Mouse (Mus musculus): Measurements from ENCODE around the gene Olfr1362. TPM values are rescaled to one million over a fixed set of nuclear protein-coding genes. Genes with fewer than 3 reads are reported as not detected.

The Olfr1362 gene
- not detected in 2 replicates for polyA plus RNA-seq (2015; fragmentation: Nextera tagmentation; extraction: Ambion mirVana)

DNA sequence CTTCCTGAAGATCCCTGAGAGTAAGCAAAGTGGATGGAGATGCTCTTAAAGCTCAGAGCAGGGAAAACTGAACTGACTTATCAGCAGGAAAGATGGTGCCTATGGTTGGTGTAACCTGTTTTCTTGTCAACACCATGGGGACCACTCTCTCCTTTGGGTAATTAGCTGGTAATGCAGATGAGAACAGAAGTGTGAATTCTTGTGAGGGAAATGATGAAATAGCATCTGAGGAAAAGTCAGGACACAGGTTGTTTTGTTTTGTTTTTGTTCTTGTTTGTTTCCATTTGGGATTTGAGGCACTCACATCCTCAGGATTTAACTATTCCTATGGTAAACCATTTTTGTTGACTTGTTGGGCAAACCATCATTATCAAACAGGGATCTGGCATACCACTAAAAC is at the start of gene Olfr1362:
Gene Olfr1362 (minus strand): TSS at position 101 of the 400 bp plus-strand sequence.
- H3K4me3 ChIP-seq, result no peak within 1 kb of the TSS
- H3K9ac ChIP-seq, result no peak within 1 kb of the TSS
- no peak within 1 kb of the TSS for H3K4me2 ChIP-seq
- no peaks in the 10 kb centered on the region for H3K9me3 ChIP-seq
- no peaks in the 10 kb centered on the region for H3K27me3 ChIP-seq (replicated peaks)
- H3K27ac ChIP-seq, result no peak within 1 kb of the TSS
- no peak for ATAC-seq (replicated peaks)
- H3K36me3 ChIP-seq (replicated peaks), result no peaks in the 10 kb centered on the region
- no peaks in the 10 kb centered on the region for H3K4me1 ChIP-seq

DNA sequence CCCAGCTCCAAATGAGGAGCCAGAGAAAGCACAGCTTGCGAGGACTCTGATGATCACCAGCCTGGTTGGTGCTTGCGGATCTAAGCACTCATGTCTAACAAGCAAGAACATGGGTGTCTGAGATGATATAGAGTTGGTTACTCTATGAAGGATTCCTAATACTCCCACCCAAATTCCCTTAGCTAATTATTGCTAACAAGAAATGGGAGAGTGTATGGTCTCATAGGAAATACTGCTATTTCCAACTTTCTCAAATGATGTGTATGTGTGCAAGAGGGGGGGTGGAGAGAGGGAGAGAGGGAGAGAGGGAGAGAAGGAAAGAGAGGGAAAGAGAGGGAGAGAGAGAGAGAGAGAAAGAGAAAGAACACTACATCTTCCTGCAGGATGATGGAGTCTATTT is 49.5 kb upstream of the Olfr1362 start, which contains the start of gene Olfr1361:
Gene Olfr1361 (minus strand): TSS at position 101 of the 400 bp plus-strand sequence.
- Histone ChIP-seq H3K4me1 (no peaks in the 10 kb centered on the region), H3K9me3 (no peaks in the 10 kb centered on the region), H3K9ac (no peak within 1 kb of the TSS), H3K36me3 (replicated peaks) (no peaks in the 10 kb centered on the region), H3K4me2 (no peak within 1 kb of the TSS), H3K27ac (no peak within 1 kb of the TSS), H3K27me3 (replicated peaks) (no peaks in the 10 kb centered on the region), H3K4me3 (no peak within 1 kb of the TSS)
- ATAC-seq (replicated peaks), result no peak
- 73% methylated on average over 2 of the region's 2 CpGs for WGBS

DNA sequence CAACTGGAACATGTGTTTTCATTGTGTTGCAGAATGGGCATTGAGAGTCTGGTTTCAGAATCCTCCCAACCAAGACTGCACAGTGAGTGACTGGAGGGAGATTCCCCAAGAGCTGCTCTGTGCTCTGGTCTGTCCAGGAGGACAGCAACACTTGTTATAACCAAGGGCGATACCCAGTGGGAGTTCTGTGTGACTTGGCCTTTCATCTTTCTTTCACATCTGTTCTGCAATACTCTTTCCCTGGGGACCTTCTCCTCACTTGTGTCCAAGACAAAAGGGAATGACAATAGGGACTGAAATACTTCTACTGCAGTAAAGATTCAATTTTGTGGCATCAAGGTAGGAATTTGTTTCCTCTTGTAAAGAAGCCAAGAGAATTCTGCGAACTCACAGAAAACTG is 28.6 kb upstream of the Olfr1362 start, which contains the start of gene Olfr11:
Gene Olfr11 (minus strand): TSS at position 101 of the 400 bp plus-strand sequence.
- WGBS, result 82% methylated on average over 2 of the region's 2 CpGs
- Histone ChIP-seq H3K4me2 (no peak within 1 kb of the TSS), H3K36me3 (replicated peaks) (no peaks in the 10 kb centered on the region), H3K27me3 (replicated peaks) (no peaks in the 10 kb centered on the region), H3K9me3 (no peaks in the 10 kb centered on the region), H3K9ac (no peak within 1 kb of the TSS), H3K4me1 (no peaks in the 10 kb centered on the region), H3K4me3 (no peak within 1 kb of the TSS), H3K27ac (no peak within 1 kb of the TSS)
- no peak for ATAC-seq (replicated peaks)

DNA sequence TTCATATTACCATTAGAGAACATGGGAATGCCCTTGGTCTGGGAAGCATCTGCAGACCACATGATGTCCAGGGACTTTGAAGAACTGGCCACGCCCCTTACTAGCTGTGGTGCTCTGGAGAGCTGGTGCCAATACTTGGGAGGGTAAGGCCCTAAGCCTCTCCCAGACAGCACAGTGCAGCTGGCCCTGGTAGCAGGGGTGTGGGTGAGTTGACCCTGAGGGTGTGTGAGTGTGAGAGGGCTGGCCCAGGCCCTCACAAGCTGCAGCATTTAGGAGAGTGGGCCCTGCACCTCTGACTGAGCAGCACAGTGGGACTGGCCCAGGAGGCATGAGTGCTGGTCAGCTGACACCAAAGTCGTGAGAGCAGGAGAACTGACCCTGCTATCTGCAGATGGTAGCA is 22.2 kb downstream of the Olfr1362 start:
- WGBS, result 64% methylated on average over 2 of the region's 2 CpGs
- ATAC-seq (replicated peaks), result no peak

DNA sequence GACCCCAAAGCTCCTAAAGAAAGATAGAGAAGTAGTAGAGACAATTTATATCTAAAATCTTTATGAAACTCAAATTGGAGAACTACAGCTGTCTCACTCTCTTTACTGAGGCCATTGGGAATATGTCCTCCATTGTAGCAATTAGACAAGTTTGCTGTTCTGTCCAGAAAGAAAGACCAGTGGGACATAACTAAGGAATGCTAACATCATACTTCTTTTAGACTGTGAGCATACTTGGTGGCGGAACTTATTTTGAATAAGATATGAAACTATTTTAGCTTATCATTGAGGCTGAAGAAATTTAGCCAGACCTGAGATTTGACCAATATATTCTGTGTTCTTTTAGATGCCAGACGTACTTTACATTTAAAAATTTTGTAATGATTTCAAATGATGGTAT is 32.2 kb downstream of the Olfr1362 start, which contains the start of gene Olfr1364:
Gene Olfr1364 (minus strand): TSS at position 101 of the 400 bp plus-strand sequence.
- no peaks in the 10 kb centered on the region for H3K4me1 ChIP-seq
- no peaks in the 10 kb centered on the region for H3K27me3 ChIP-seq (replicated peaks)
- H3K9me3 ChIP-seq, result no peaks in the 10 kb centered on the region
- H3K27ac ChIP-seq, result no peak within 1 kb of the TSS
- no peak for ATAC-seq (replicated peaks)
- no peak within 1 kb of the TSS for H3K4me3 ChIP-seq
- 91% methylated on average over 2 of the region's 2 CpGs for WGBS
- H3K36me3 ChIP-seq (replicated peaks), result no peaks in the 10 kb centered on the region
- no peak within 1 kb of the TSS for H3K4me2 ChIP-seq
- H3K9ac ChIP-seq, result no peak within 1 kb of the TSS

More for the DNA sequence above, 22.2 kb downstream of the Olfr1362 start:
- Histone ChIP-seq H3K27me3 (replicated peaks) (no peaks in the 10 kb centered on the region), H3K4me3 (no peak overlapping the region), H3K4me1 (no peaks in the 10 kb centered on the region), H3K9me3 (no peaks in the 10 kb centered on the region), H3K27ac (no peak overlapping the region), H3K4me2 (no peak overlapping the region), H3K36me3 (replicated peaks) (no peaks in the 10 kb centered on the region), H3K9ac (no peak overlapping the region)

Other genes starting within 250 kb of the Olfr1362 start
- 71.4 and 75.9 TPM in 2 replicates for gene Zkscan3, start 211.3 kb downstream of the Olfr1362 start, polyA plus RNA-seq (2015; fragmentation: Nextera tagmentation; extraction: Ambion mirVana)
- gene Pgbd1, start 173.0 kb downstream of the Olfr1362 start, polyA plus RNA-seq (2015; fragmentation: Nextera tagmentation; extraction: Ambion mirVana), result 4.0 and 5.1 TPM in 2 replicates
- 21.9 and 26.3 TPM in 2 replicates for gene Zscan26, start 160.3 kb downstream of the Olfr1362 start, polyA plus RNA-seq (2015; fragmentation: Nextera tagmentation; extraction: Ambion mirVana)
- gene Nkapl, start 145.5 kb downstream of the Olfr1362 start, polyA plus RNA-seq (2015; fragmentation: Nextera tagmentation; extraction: Ambion mirVana), result 2.9 and 4.9 TPM in 2 replicates
- 11.5 and 12.6 TPM in 2 replicates for gene Zkscan4, start 135.1 kb downstream of the Olfr1362 start, polyA plus RNA-seq (2015; fragmentation: Nextera tagmentation; extraction: Ambion mirVana)
- gene Gm10065, start 134.6 kb downstream of the Olfr1362 start, polyA plus RNA-seq (2015; fragmentation: Nextera tagmentation; extraction: Ambion mirVana), result not detected in 2 replicates
- 0.32 and 0.40 TPM in 2 replicates for gene AK157302, start 118.8 kb downstream of the Olfr1362 start, polyA plus RNA-seq (2015; fragmentation: Nextera tagmentation; extraction: Ambion mirVana)
- gene Gm11273, start 112.6 kb downstream of the Olfr1362 start, polyA plus RNA-seq (2015; fragmentation: Nextera tagmentation; extraction: Ambion mirVana), result 8.5 and 9.5 TPM in 2 replicates
- 5.0 and 5.3 TPM in 2 replicates for gene Zkscan8, start 82.9 kb downstream of the Olfr1362 start, polyA plus RNA-seq (2015; fragmentation: Nextera tagmentation; extraction: Ambion mirVana)
- gene Olfr1366, start 71.2 kb downstream of the Olfr1362 start, polyA plus RNA-seq (2015; fragmentation: Nextera tagmentation; extraction: Ambion mirVana), result 0.09 and 0.22 TPM in 2 replicates
- gene Olfr1535, start 54.1 kb downstream of the Olfr1362 start, polyA plus RNA-seq (2015; fragmentation: Nextera tagmentation; extraction: Ambion mirVana), result 0.05 TPM in 1 of 2 replicates, not detected in the other
- gene Olfr1364, start 32.3 kb downstream of the Olfr1362 start, polyA plus RNA-seq (2015; fragmentation: Nextera tagmentation; extraction: Ambion mirVana), result not detected in 2 replicates
- 0.06 and 0.08 TPM in 2 replicates for gene Olfr11, start 28.5 kb upstream of the Olfr1362 start, polyA plus RNA-seq (2015; fragmentation: Nextera tagmentation; extraction: Ambion mirVana)
- gene Olfr1361, start 49.4 kb upstream of the Olfr1362 start, polyA plus RNA-seq (2015; fragmentation: Nextera tagmentation; extraction: Ambion mirVana), result not detected in 2 replicates
- gene Olfr1360, start 63.4 kb upstream of the Olfr1362 start, polyA plus RNA-seq (2015; fragmentation: Nextera tagmentation; extraction: Ambion mirVana), result not detected in 2 replicates
- not detected in 2 replicates for gene Olfr1359, start 84.1 kb upstream of the Olfr1362 start, polyA plus RNA-seq (2015; fragmentation: Nextera tagmentation; extraction: Ambion mirVana)
- 0.59 TPM in 1 of 2 replicates, not detected in the other for gene Hist1h2bl, start 102.1 kb upstream of the Olfr1362 start, polyA plus RNA-seq (2015; fragmentation: Nextera tagmentation; extraction: Ambion mirVana)
- gene Hist1h2ai, start 102.4 kb upstream of the Olfr1362 start, polyA plus RNA-seq (2015; fragmentation: Nextera tagmentation; extraction: Ambion mirVana), result 3.9 and 10.3 TPM in 2 replicates
- gene Hist1h3h, start 103.6 kb upstream of the Olfr1362 start, polyA plus RNA-seq (2015; fragmentation: Nextera tagmentation; extraction: Ambion mirVana), result 1.1 TPM in 1 of 2 replicates, not detected in the other
- 0.39 and 1.7 TPM in 2 replicates for gene Hist1h2bm, start 108.0 kb upstream of the Olfr1362 start, polyA plus RNA-seq (2015; fragmentation: Nextera tagmentation; extraction: Ambion mirVana)
- 0.93 TPM in 1 of 2 replicates, not detected in the other for gene Hist1h4j, start 121.0 kb upstream of the Olfr1362 start, polyA plus RNA-seq (2015; fragmentation: Nextera tagmentation; extraction: Ambion mirVana)
- gene Hist1h4k, start 136.5 kb upstream of the Olfr1362 start, polyA plus RNA-seq (2015; fragmentation: Nextera tagmentation; extraction: Ambion mirVana), result 1.8 and 4.2 TPM in 2 replicates
- gene Hist1h2ak, start 139.8 kb upstream of the Olfr1362 start, polyA plus RNA-seq (2015; fragmentation: Nextera tagmentation; extraction: Ambion mirVana), result 5.5 and 6.9 TPM in 2 replicates
- 0.89 TPM in 1 of 2 replicates, not detected in the other for gene Hist1h2bn, start 140.1 kb upstream of the Olfr1362 start, polyA plus RNA-seq (2015; fragmentation: Nextera tagmentation; extraction: Ambion mirVana)
- gene Hist1h1b, start 166.6 kb upstream of the Olfr1362 start, polyA plus RNA-seq (2015; fragmentation: Nextera tagmentation; extraction: Ambion mirVana), result 3.4 and 3.7 TPM in 2 replicates
- gene Hist1h3i, start 169.3 kb upstream of the Olfr1362 start, polyA plus RNA-seq (2015; fragmentation: Nextera tagmentation; extraction: Ambion mirVana), result 26.1 and 35.4 TPM in 2 replicates
- 3.8 TPM in 1 of 2 replicates, not detected in the other for gene Hist1h2an, start 173.2 kb upstream of the Olfr1362 start, polyA plus RNA-seq (2015; fragmentation: Nextera tagmentation; extraction: Ambion mirVana)
- gene Hist1h2bp, start 173.4 kb upstream of the Olfr1362 start, polyA plus RNA-seq (2015; fragmentation: Nextera tagmentation; extraction: Ambion mirVana), result 0.31 and 0.87 TPM in 2 replicates
- gene Hist1h2bq, start 196.2 kb upstream of the Olfr1362 start, polyA plus RNA-seq (2015; fragmentation: Nextera tagmentation; extraction: Ambion mirVana), result 3.6 and 4.1 TPM in 2 replicates
- not detected in 2 replicates for gene Hist1h2ao, start 196.4 kb upstream of the Olfr1362 start, polyA plus RNA-seq (2015; fragmentation: Nextera tagmentation; extraction: Ambion mirVana)
- 1.4 TPM in 1 of 2 replicates, not detected in the other for gene Hist1h4m, start 197.7 kb upstream of the Olfr1362 start, polyA plus RNA-seq (2015; fragmentation: Nextera tagmentation; extraction: Ambion mirVana)
- gene Hist1h4n, start 218.2 kb upstream of the Olfr1362 start, polyA plus RNA-seq (2015; fragmentation: Nextera tagmentation; extraction: Ambion mirVana), result 4.2 and 5.9 TPM in 2 replicates
- gene Hist1h2ap, start 219.5 kb upstream of the Olfr1362 start, polyA plus RNA-seq (2015; fragmentation: Nextera tagmentation; extraction: Ambion mirVana), result 432 and 476 TPM in 2 replicates
- 4.0 and 4.1 TPM in 2 replicates for gene Hist1h2br, start 219.7 kb upstream of the Olfr1362 start, polyA plus RNA-seq (2015; fragmentation: Nextera tagmentation; extraction: Ambion mirVana)

All from midbrain, embryonic 15.5 days (tissue).